12 mouse cellular contexts compared by ENCODE assay signal in genomic region chr13:100684355-100684754, GRCm38 (mm10). TPM values are rescaled to one million over a fixed set of nuclear protein-coding genes. Genes with fewer than 3 reads are reported as not detected.
DNase-seq lines count a peak whose midpoint lies in the region; ATAC-seq and TF ChIP-seq lines count a peak whose summit lies in the region.
"Had no signal": no experiment of that assay in that cellular context is flagged by ENCODE, and none has a peak within 500 bp of the region (broad histone marks: within the 10 kb centered on the region; RNA-seq: fewer than 3 reads in every experiment).

No protein-coding gene starts in this region.

- no peaks in the 10 kb centered on the region for H3K27me3 ChIP-seq in heart, adult 2 months (ENCODE audit: control insufficient read depth, insufficient read depth, low read length)
- no peaks in the 10 kb centered on the region for H3K27me3 ChIP-seq in thymus, adult 2 months (ENCODE audit: control insufficient read depth, insufficient read depth, low read length)
- H3K27me3 ChIP-seq: heart, embryonic 13.5 days; intestine, embryonic 15.5 days; lung, embryonic 15.5 days had no signal

- no peak overlapping the region for H3K9ac ChIP-seq in heart, adult 2 months (ENCODE audit: low read depth, low read length)
- H3K9ac ChIP-seq: heart, embryonic 13.5 days; intestine, embryonic 15.5 days; lung, embryonic 15.5 days had no signal

- H3K27ac ChIP-seq in heart, adult 2 months: no peak overlapping the region
- no peak overlapping the region for H3K27ac ChIP-seq in thymus, adult 2 months (ENCODE audit: control insufficient read depth, insufficient read depth, low read length)
- H3K27ac ChIP-seq: heart, embryonic 13.5 days; intestine, embryonic 15.5 days; lung, embryonic 15.5 days had no signal

- intact Hi-C loops in heart, adult 2 months (cut with DNase I): no loop called here
- intact Hi-C loops in heart, postnatal 14 days (cut with DNase I): no loop called here

- no peak overlapping the region for H3K4me3 ChIP-seq in heart, adult 2 months
- H3K4me3 ChIP-seq in thymus, adult 2 months (ENCODE audit: control insufficient read depth, insufficient read depth, low read length): no peak overlapping the region
- H3K4me3 ChIP-seq: heart, embryonic 13.5 days; intestine, embryonic 15.5 days; lung, embryonic 15.5 days had no signal

- TF ChIP-seq EP300 in heart, adult 2 months (IDR thresholded peaks at IDR 0.05; ENCODE audit: insufficient read depth, low read depth, low read length): no peak

- 67% methylated on average over 2 of the region's 2 CpGs for WGBS in heart, adult 2 months
- 83% methylated on average over 2 of the region's 2 CpGs for whole genome bisulfite sequencing in thymus, adult 2 months

- ATAC-seq in erythroid progenitor cell, adult 5-6 weeks (replicated peaks; ENCODE audit: low FRiP score, poor library complexity, severe bottlenecking): peak; percentile 76
- ATAC-seq: forebrain, embryonic 14.5 days; intestine, embryonic 15.5 days had no signal

- TF ChIP-seq POLR2A in heart, adult 2 months (IDR thresholded peaks at IDR 0.05; ENCODE audit: insufficient read depth, low read depth, low read length): no peak
- no peak for TF ChIP-seq POLR2A in thymus, adult 2 months (IDR thresholded peaks at IDR 0.05; ENCODE audit: control insufficient read depth, extremely low read depth, insufficient read depth, low read length, poor library complexity)

- no peaks in the 10 kb centered on the region for H3K4me1 ChIP-seq in heart, adult 2 months (ENCODE audit: control insufficient read depth, insufficient read depth, low read length)
- no peaks in the 10 kb centered on the region for H3K4me1 ChIP-seq in thymus, adult 2 months (replicated peaks; ENCODE audit: control insufficient read depth, insufficient read depth, low read length)
- H3K4me1 ChIP-seq: heart, embryonic 13.5 days; intestine, embryonic 15.5 days; lung, embryonic 15.5 days had no signal

- H3K36me3 ChIP-seq in heart, adult 2 months (ENCODE audit: control insufficient read depth, insufficient read depth, low read length): no peaks in the 10 kb centered on the region
- H3K36me3 ChIP-seq in thymus, adult 2 months (ENCODE audit: control insufficient read depth, insufficient read depth, low read length): no peaks in the 10 kb centered on the region; the same call in 1 of the 2 replicates
- H3K36me3 ChIP-seq: intestine, embryonic 15.5 days; lung, embryonic 15.5 days had no signal

- H3K79me2 ChIP-seq in heart, adult 2 months (replicated peaks; ENCODE audit: control insufficient read depth, insufficient read depth, low read length): no peaks in the 10 kb centered on the region

- TF ChIP-seq CTCF in heart, adult 2 months (IDR thresholded peaks at IDR 0.05): peak; percentile 53
- no peak for TF ChIP-seq CTCF in thymus, adult 2 months (IDR thresholded peaks at IDR 0.05; ENCODE audit: borderline replicate concordance, control insufficient read depth, extremely low read depth, insufficient read depth, low read length, poor library complexity)

- DNase-seq in heart, adult 2 months: no peak
- no peak for DNase-seq in heart, postnatal 14 days
- peak; percentile 16 for DNase-seq in thymus, postnatal 14 days
- no peak for DNase-seq in thymus, adult 2 months
- DNase-seq in adrenal gland, adult 2 months: no peak
- DNase-seq in T-cell, adult 2 months (ENCODE audit: low spot score): no peak
- no peak for DNase-seq in heart, adult 8-10 months (ENCODE audit: low spot score)

RNA-seq across cellular contexts. Expression of gene Ccdc125, which starts 14.8 kb away (rescaled TPM):
- total RNA-seq in heart, adult 2 months (2021): under 1 TPM; 0.32 to 0.39 TPM
- polyA plus RNA-seq in heart, adult 2 months (2012; rRNA removed): 0.59 and 0.70 TPM in 2 replicates
- total RNA-seq in heart, postnatal 14 days (2021): under 1 TPM; 0.66 to 0.96 TPM
- 2.3 and 2.4 TPM in 2 replicates for polyA plus RNA-seq in thymus, adult 2 months (2012; rRNA removed)
- total RNA-seq in erythroid progenitor cell, adult 5-6 weeks (2015; ENCODE audit: low replicate concordance): 0.42 and 6.5 TPM in 2 replicates
- total RNA-seq in erythroid progenitor cell, adult 5-6 weeks (2017; ENCODE audit: low replicate concordance): 4.7 and 8.2 TPM in 2 replicates
- total RNA-seq in adrenal gland, adult 2 months (2021): 1 to 10 TPM; 1.1 to 1.5 TPM
- 0.06 and 0.29 TPM in 2 replicates for polyA plus RNA-seq in adrenal gland, adult 2 months (2012; rRNA removed)
- total RNA-seq in heart, adult 8-10 months (2022): under 1 TPM; 0.33 to 0.60 (median 0.44) TPM

RNA-seq across cellular contexts. Expression of gene Taf9, which starts 33.0 kb away (rescaled TPM):
- total RNA-seq in heart, adult 2 months (2021): 1 to 10 TPM; 9.8 TPM
- 2.2 and 3.4 TPM in 2 replicates for polyA plus RNA-seq in heart, adult 2 months (2012; rRNA removed)
- total RNA-seq in heart, postnatal 14 days (2021): 10 to 100 TPM in 1 of 2 experiments, 1 to 10 TPM in 1; 8.9 to 11.4 TPM
- polyA plus RNA-seq in thymus, adult 2 months (2012; rRNA removed): 13.5 and 16.5 TPM in 2 replicates
- total RNA-seq in erythroid progenitor cell, adult 5-6 weeks (2015; ENCODE audit: low replicate concordance): 14.4 and 42.8 TPM in 2 replicates
- total RNA-seq in erythroid progenitor cell, adult 5-6 weeks (2017; ENCODE audit: low replicate concordance): 12.3 and 30.6 TPM in 2 replicates
- total RNA-seq in adrenal gland, adult 2 months (2021): 10 to 100 TPM; 12.2 to 16.6 TPM
- polyA plus RNA-seq in adrenal gland, adult 2 months (2012; rRNA removed): 0.26 TPM in 1 of 2 replicates, not detected in the other
- 10 to 100 TPM in 3 of 4 experiments, 1 to 10 TPM in 1; 9.1 to 14.5 (median 12.1) TPM for total RNA-seq in heart, adult 8-10 months (2022)

RNA-seq across cellular contexts. Expression of gene Rad17, which starts 33.5 kb away (rescaled TPM):
- total RNA-seq in heart, adult 2 months (2021): 10 to 100 TPM; 15.0 TPM
- 5.6 and 9.5 TPM in 2 replicates for polyA plus RNA-seq in heart, adult 2 months (2012; rRNA removed)
- total RNA-seq in heart, postnatal 14 days (2021): 10 to 100 TPM; 16.0 to 17.3 TPM
- polyA plus RNA-seq in thymus, adult 2 months (2012; rRNA removed): 5.6 and 6.3 TPM in 2 replicates
- total RNA-seq in erythroid progenitor cell, adult 5-6 weeks (2015; ENCODE audit: low replicate concordance): 23.5 and 29.9 TPM in 2 replicates
- 19.7 and 21.6 TPM in 2 replicates for total RNA-seq in erythroid progenitor cell, adult 5-6 weeks (2017; ENCODE audit: low replicate concordance)
- total RNA-seq in adrenal gland, adult 2 months (2021): 10 to 100 TPM; 20.5 to 23.0 TPM
- polyA plus RNA-seq in adrenal gland, adult 2 months (2012; rRNA removed): 1.7 and 2.0 TPM in 2 replicates
- total RNA-seq in heart, adult 8-10 months (2022): 10 to 100 TPM; 13.4 to 16.6 (median 15.6) TPM

RNA-seq across cellular contexts. Expression of gene Ak6, which starts 33.6 kb away (rescaled TPM):
- 10 to 100 TPM; 55.1 to 65.7 TPM for total RNA-seq in heart, adult 2 months (2021)
- 49.9 and 92.7 TPM in 2 replicates for polyA plus RNA-seq in heart, adult 2 months (2012; rRNA removed)
- 10 to 100 TPM; 56.0 to 63.2 TPM for total RNA-seq in heart, postnatal 14 days (2021)
- 57.9 and 66.2 TPM in 2 replicates for polyA plus RNA-seq in thymus, adult 2 months (2012; rRNA removed)
- 132 and 133 TPM in 2 replicates for total RNA-seq in erythroid progenitor cell, adult 5-6 weeks (2015; ENCODE audit: low replicate concordance)
- total RNA-seq in erythroid progenitor cell, adult 5-6 weeks (2017; ENCODE audit: low replicate concordance): 47.4 and 85.9 TPM in 2 replicates
- 10 to 100 TPM; 70.3 to 79.1 TPM for total RNA-seq in adrenal gland, adult 2 months (2021)
- 7.5 and 10.1 TPM in 2 replicates for polyA plus RNA-seq in adrenal gland, adult 2 months (2012; rRNA removed)
- 10 to 100 TPM; 57.2 to 64.6 (median 60.3) TPM for total RNA-seq in heart, adult 8-10 months (2022)

RNA-seq across cellular contexts. Expression of gene Cdk7, which starts 46.4 kb away (rescaled TPM):
- 10 to 100 TPM; 21.7 to 24.0 TPM for total RNA-seq in heart, adult 2 months (2021)
- 11.2 and 18.2 TPM in 2 replicates for polyA plus RNA-seq in heart, adult 2 months (2012; rRNA removed)
- total RNA-seq in heart, postnatal 14 days (2021): 10 to 100 TPM; 24.1 to 24.9 TPM
- 19.6 and 22.0 TPM in 2 replicates for polyA plus RNA-seq in thymus, adult 2 months (2012; rRNA removed)
- 4.3 and 19.3 TPM in 2 replicates for total RNA-seq in erythroid progenitor cell, adult 5-6 weeks (2015; ENCODE audit: low replicate concordance)
- total RNA-seq in erythroid progenitor cell, adult 5-6 weeks (2017; ENCODE audit: low replicate concordance): 9.4 and 23.6 TPM in 2 replicates
- total RNA-seq in adrenal gland, adult 2 months (2021): 10 to 100 TPM; 36.8 to 38.8 TPM
- 9.3 and 9.6 TPM in 2 replicates for polyA plus RNA-seq in adrenal gland, adult 2 months (2012; rRNA removed)
- 10 to 100 TPM; 17.1 to 24.8 (median 19.6) TPM for total RNA-seq in heart, adult 8-10 months (2022)
